Mouse (Mus musculus) liver, postnatal 0 days (tissue): ENCODE results near the gene Slc8b1.

ENCODE experiments used
- CTCF ChIP-seq: sonication (generic); IDR thresholded peaks from 2 replicates; pipeline ENCODE4 v1.5.1; 2016; ENCODE audit warnings: antibody characterized with exemption, low read depth
- EP300 ChIP-seq: IDR thresholded peaks from 2 replicates; pipeline ENCODE4 v1.6.1; 2016; ENCODE audit warnings: antibody characterized with exemption, low read depth, mild to moderate bottlenecking

DNA sequence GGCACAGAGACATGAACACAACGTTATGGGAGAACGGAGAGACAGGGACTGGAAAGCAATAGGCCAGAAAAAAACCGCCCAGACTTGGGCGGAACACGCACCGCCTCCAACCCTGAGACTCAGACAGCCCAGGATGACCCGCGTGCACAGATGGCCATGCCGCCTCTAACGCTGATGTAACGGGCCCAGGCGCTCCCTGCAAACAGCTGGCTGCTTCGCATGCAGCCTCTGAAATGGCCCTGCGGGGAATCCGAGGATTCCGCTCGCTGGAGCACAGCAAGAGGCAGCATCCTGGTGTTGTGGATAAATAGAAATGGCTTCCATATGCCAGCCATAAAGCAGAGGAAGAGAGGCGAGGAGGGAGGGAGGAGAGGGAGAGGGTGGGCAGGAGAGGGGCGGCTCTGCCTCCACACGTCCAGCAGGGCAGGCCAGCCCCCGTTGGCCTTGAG is 56.3 kb downstream of the Slc8b1 start:
- TF ChIP-seq CTCF, result no peak
- TF ChIP-seq EP300, result no peak
